Mouse (Mus musculus) layer of hippocampus, adult 6 months (tissue): ENCODE measurements around the gene Bace1. TPM values are rescaled to one million over a fixed set of nuclear protein-coding genes. Genes with fewer than 3 reads are reported as not detected.

Source experiments
- long read RNA-seq, 2 experiments: library from polyadenylated mRNA; unstranded; transcript quantifications; one replicate each; pipeline ENCODE4 v2.0.0; 2019 to 2020
- polyA plus RNA-seq: library from polyadenylated mRNA; unstranded; fragments of <200 nt; fragmentation: Nextera tagmentation; gene quantifications from 2 replicates; pipeline ENCODE4 v1.2.3, GENCODE M21; 2021

Gene Bace1
- 31.0 and 33.0 TPM in 2 replicates for polyA plus RNA-seq
- long read RNA-seq, experiment 1, full-length matches to known transcripts = 37 of 88 reads
- long read RNA-seq, experiment 1, partial matches to known transcripts = 10 of 88 reads
- long read RNA-seq, experiment 1, other reads (novel, unspliced or antisense) = 41 of 88 reads
- long read RNA-seq, experiment 2, full-length matches to known transcripts = 328 of 402 reads
- long read RNA-seq, experiment 2, partial matches to known transcripts = 18 of 402 reads
- long read RNA-seq, experiment 2, other reads (novel, unspliced or antisense) = 56 of 402 reads

DNA sequence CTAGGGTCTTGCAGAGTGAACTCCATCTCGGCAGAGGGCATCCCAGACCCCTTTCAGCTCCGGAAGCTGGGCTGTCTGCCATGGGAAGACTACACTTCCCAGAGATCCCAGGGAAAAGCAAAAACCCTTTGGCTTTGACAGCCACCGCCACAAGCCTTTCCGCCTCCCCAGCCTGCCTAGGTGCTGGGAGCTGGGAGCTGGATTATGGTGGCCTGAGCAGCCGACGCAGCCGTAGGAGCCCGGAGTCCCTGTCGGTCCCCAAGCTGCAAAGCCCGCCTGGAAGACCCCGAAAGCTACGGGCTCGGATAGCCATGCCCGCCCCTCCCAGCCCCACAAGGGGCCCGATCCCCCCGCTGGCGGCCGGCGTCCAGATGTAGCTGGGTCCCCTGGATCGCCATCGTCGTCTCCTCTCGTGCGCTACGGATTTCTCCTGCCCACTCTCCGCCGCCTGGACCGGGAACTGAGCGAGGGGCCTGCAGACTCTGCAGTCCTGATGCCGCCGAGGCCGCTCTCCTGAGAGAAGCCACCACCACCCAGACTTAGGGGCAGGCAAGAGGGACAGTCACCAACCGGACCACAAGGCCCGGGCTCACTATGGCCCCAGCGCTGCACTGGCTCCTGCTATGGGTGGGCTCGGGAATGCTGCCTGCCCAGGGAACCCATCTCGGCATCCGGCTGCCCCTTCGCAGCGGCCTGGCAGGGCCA, at the start of gene Bace1:
Bace1 (plus strand) TSS at position 147 of the 705 bp plus-strand sequence.

GRCm38 (mm10) chr9:45828291-45828963, 10.0 kb upstream of the Bace1 start, which contains the start of gene Cep164:
Gene Cep164, minus strand, starts transcription at chr9:45828691.

DNA sequence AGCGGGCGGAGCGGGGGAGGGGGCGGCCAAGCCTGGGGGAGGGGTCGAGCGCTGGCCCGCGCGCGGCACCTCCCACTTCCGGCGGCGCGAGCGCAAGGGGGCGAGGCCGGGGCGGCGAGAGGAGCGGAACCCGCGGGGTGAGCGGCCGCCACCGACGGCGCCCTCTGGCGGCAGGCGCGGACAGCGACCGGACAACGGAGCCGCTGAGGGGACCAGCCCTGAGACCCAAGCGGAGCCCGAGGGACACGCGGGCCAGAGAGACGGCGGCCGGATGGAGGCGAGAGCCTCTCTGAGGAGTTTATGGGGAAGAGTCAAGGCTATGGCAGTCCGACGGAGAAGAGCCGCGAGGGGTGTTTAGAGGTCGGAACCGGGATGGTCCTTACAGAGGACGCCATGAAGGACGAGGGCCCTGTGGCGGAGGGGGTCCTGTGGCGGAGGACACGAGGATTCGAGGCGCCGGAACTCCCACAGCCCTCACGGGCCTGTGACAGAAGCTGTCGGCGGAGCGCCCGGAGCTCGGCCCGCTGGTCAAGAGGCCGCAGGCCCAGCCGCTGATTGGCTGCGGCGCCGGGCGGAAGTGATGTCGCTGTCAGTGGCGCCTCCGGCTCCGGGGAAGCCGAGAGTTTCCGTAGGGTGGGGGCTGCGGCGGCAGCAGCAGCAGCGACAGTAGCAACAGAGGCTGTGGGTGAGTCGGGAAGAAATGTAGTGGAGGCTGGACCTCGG, 68.1 kb downstream of the Bace1 start, which contains the start of the genes Pcsk7 and Rnf214:
Pcsk7 (plus strand) TSS at position 143 of the 723 bp plus-strand sequence.
Rnf214 (minus strand) TSS at position 557 of the 723 bp plus-strand sequence.

Other genes with a start within 250 kb of the Bace1 start
- 1.7 and 1.8 TPM in 2 replicates for gene Cep164, start 9.9 kb upstream of the Bace1 start, polyA plus RNA-seq
- 6.3 and 6.9 TPM in 2 replicates for gene Pcsk7, start 67.9 kb downstream of the Bace1 start, polyA plus RNA-seq
- gene Rnf214, start 68.3 kb downstream of the Bace1 start, polyA plus RNA-seq = 27.5 and 31.2 TPM in 2 replicates
- 2.0 and 2.2 TPM in 2 replicates for gene Tagln, start 97.5 kb downstream of the Bace1 start, polyA plus RNA-seq
- 11.9 and 13.1 TPM in 2 replicates for gene Sidt2, start 116.7 kb downstream of the Bace1 start, polyA plus RNA-seq
- gene Pafah1b2, start 174.1 kb downstream of the Bace1 start, polyA plus RNA-seq = 120 and 149 TPM in 2 replicates
- 13.6 and 13.9 TPM in 2 replicates for gene Sik3, start 174.2 kb downstream of the Bace1 start, polyA plus RNA-seq